Mouse (Mus musculus) spleen, postnatal 10 days (tissue): Measurements from ENCODE around the gene Cfap97.

ENCODE experiments used
- DNase-seq, 2 experiments: peaks; one replicate each; pipeline ENCODE4 v3.0.0; 2021 to 2022; ENCODE audit warnings: low spot score in 2 of 2

Cfap97 gene

GRCm38 (mm10) chr8:46153042-46153441 lies 1.5 kb downstream of the Cfap97 start:
- DNase-seq: no peak

GRCm38 (mm10) chr8:46162953-46163869 lies 11.6 kb downstream of the Cfap97 start:
- DNase-seq: peak; percentile 94 to 97

GRCm38 (mm10) chr8:46163870-46164190 lies 12.3 kb downstream of the Cfap97 start:
- no peak for DNase-seq

GRCm38 (mm10) chr8:46173651-46174050 lies 22.1 kb downstream of the Cfap97 start:
- no peak for DNase-seq

- no peak for DNase-seq
Observed at GRCm38 (mm10) chr8:46180136-46180535, 28.6 kb downstream of the Cfap97 start.

- DNase-seq: peak; percentile 28 to 72
Observed at GRCm38 (mm10) chr8:46185361-46185760, 33.8 kb downstream of the Cfap97 start.

GRCm38 (mm10) chr8:46193100-46193499 lies 41.5 kb downstream of the Cfap97 start:
- DNase-seq: no peak

GRCm38 (mm10) chr8:46196877-46197276 lies 45.3 kb downstream of the Cfap97 start:
- no peak for DNase-seq

- no peak for DNase-seq
Observed at GRCm38 (mm10) chr8:46197673-46198072, 46.1 kb downstream of the Cfap97 start.

- DNase-seq: peak in 1 of 2 experiments; percentile 16
Observed at GRCm38 (mm10) chr8:46202350-46202749, 50.8 kb downstream of the Cfap97 start.

- DNase-seq: no peak
Observed at GRCm38 (mm10) chr8:46204301-46204700, 52.7 kb downstream of the Cfap97 start.

- no peak for DNase-seq
Observed at GRCm38 (mm10) chr8:46204974-46205640, 53.5 kb downstream of the Cfap97 start.

GRCm38 (mm10) chr8:46206107-46206506 lies 54.5 kb downstream of the Cfap97 start:
- no peak for DNase-seq

- DNase-seq: peak in 1 of 2 experiments; percentile 20
Observed at GRCm38 (mm10) chr8:46208354-46208753, 56.8 kb downstream of the Cfap97 start.

GRCm38 (mm10) chr8:46209057-46209456 lies 57.5 kb downstream of the Cfap97 start:
- peak in 1 of 2 experiments; percentile 26 for DNase-seq

- DNase-seq: peak; percentile 75 to 91
Observed at GRCm38 (mm10) chr8:46210404-46211315, 59.1 kb downstream of the Cfap97 start, which contains the start of gene Slc25a4. Gene Slc25a4 (minus strand): TSS chr8:46211284.

GRCm38 (mm10) chr8:46211611-46212071 lies 60.1 kb downstream of the Cfap97 start:
- DNase-seq: no peak

- no peak for DNase-seq
Observed at GRCm38 (mm10) chr8:46212194-46212593, 60.6 kb downstream of the Cfap97 start.

GRCm38 (mm10) chr8:46213971-46214480 lies 62.5 kb downstream of the Cfap97 start:
- DNase-seq: no peak

GRCm38 (mm10) chr8:46216838-46217237 lies 65.3 kb downstream of the Cfap97 start:
- peak in 1 of 2 experiments; percentile 25 for DNase-seq

- DNase-seq: no peak
Observed at GRCm38 (mm10) chr8:46220566-46220965, 69.0 kb downstream of the Cfap97 start.
